Mouse (Mus musculus): ENCODE results near the gene Lix1. TPM values are rescaled to one million over a fixed set of nuclear protein-coding genes. Genes with fewer than 3 reads are reported as not detected.

Lix1 gene
- polyA plus RNA-seq, 1 experiment from 2014 or later = 3.5 TPM

DNA sequence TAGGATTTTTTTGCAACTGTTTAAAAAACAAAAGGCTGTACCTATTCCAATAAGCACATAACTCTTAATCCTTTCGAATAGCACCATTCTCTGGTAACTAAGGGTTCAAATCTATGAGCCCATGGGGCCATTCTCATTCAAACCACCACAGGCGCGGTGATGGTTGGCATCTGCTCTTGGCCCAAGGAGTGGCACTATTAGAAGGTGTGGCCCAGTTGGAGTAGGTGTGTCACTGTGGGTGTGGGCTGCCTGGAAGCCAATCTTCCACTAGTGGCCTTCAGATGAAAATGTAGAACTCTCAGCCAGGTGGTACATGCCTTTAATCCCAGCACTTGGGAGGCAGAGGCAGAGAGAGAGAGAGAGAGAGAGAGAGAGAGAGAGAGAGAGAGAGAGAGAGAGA lies 11.7 kb downstream of the Lix1 start:
- Histone ChIP-seq H3K27ac (replicated peaks) (no peak overlapping the region), H3K4me1 (no peaks in the 10 kb centered on the region), H3K4me2 (no peak overlapping the region), H3K9ac (no peak overlapping the region), H3K36me3 (no peaks in the 10 kb centered on the region), H3K9me3 (no peaks in the 10 kb centered on the region), H3K4me3 (no peak overlapping the region), H3K27me3 (replicated peaks) (no peaks in the 10 kb centered on the region)
- 89% methylated on average over 3 of the region's 3 CpGs for whole genome bisulfite sequencing
- no peak for ATAC-seq (ENCODE audit: extremely low read depth, insufficient number of reproducible peaks, low FRiP score, low TSS enrichment)

DNA sequence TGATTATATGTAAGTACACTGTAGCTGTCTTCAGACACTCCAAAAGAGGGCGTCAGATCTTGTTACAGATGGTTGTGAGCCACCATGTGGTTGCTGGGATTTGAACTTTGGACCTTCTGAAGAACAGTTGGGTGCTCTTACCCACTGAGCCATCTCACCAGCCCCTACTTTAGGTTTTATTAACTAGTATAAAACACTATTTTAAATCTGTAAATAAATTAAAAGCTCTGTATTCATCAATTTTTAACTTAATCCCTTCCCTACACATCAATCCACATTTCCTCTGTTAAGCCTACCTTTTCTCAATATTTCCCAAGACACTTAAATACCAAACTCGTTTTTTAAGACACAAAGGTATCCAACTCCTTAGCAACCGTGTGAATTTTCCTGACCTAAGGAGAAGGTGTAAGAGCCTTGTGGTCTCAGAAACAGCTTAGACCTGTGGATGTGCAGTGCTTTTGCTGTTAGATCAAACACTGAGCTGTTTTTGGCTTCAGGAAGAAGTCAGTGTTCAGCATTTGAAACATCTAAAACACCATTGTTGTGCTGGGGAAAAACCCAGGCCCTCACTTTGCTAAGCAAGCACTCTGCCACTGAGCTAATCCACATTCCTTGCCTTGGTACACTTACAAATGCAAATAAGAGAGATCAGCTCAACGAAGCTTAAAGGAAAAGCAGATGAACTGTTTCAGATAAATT lies 22.3 kb downstream of the Lix1 start:
- WGBS = 31% methylated on average over 4 of the region's 4 CpGs
- Histone ChIP-seq H3K4me1 (no peaks in the 10 kb centered on the region), H3K36me3 (no peaks in the 10 kb centered on the region), H3K4me2 (no peak overlapping the region), H3K4me3 (no peak overlapping the region), H3K9ac (no peak overlapping the region), H3K27ac (replicated peaks) (no peak overlapping the region), H3K27me3 (replicated peaks) (no peaks in the 10 kb centered on the region), H3K9me3 (no peaks in the 10 kb centered on the region)
- ATAC-seq (ENCODE audit: extremely low read depth, insufficient number of reproducible peaks, low FRiP score, low TSS enrichment) = no peak

DNA sequence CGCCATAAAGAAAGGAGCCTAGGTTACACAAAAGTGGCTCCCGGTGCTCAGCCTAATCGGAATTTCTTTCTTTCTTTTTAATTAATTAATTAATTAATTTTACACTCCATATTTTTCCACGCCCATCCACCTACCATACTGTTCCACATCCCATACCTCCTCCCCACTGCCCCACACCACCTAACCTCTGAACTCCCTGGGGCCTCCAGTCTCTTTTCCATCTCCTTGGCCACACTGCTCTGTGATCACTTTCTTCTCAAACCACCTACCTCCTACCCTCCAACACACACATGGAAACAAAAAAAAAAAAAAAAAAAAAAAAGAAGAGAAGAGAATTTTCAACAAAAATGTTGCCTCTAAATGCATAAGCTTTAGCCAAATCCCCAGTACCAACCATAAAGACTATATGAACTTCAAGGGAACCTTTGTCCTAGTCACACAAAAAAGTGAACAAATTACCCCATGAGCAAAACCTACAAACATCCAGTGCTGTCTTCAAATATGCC lies 22.9 kb downstream of the Lix1 start:
- H3K9me3 ChIP-seq = no peaks in the 10 kb centered on the region
- H3K36me3 ChIP-seq = no peaks in the 10 kb centered on the region
- H3K9ac ChIP-seq = no peak overlapping the region
- no peaks in the 10 kb centered on the region for H3K4me1 ChIP-seq
- WGBS = 74% methylated on average over 4 of the region's 4 CpGs
- no peak overlapping the region for H3K4me3 ChIP-seq
- H3K27me3 ChIP-seq (replicated peaks) = no peaks in the 10 kb centered on the region
- no peak for ATAC-seq (ENCODE audit: extremely low read depth, insufficient number of reproducible peaks, low FRiP score, low TSS enrichment)
- no peak overlapping the region for H3K4me2 ChIP-seq
- no peak overlapping the region for H3K27ac ChIP-seq (replicated peaks)

DNA sequence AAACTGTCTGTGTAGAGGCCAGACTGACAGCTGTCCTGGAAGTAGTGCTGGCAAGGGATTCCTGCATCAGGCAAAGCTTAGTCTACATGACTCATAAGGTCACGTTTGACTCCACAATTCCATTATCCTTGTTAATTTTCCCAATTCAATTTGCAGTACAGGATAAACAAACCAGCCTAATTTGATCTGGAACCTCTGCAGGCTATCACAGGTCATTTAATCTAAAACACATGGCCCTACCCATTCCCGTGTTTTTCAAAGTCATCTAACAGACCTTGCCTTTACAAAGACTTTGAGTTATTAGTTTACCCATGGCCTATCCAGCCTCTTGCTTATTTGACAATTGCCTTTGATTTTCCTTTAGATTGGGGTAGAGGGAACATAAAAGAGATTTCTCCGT lies 23.4 kb downstream of the Lix1 start:
- H3K9me3 ChIP-seq = no peaks in the 10 kb centered on the region
- H3K4me2 ChIP-seq = no peak overlapping the region
- no peak overlapping the region for H3K9ac ChIP-seq
- 44% methylated on average over 3 of the region's 3 CpGs for WGBS
- no peaks in the 10 kb centered on the region for H3K27me3 ChIP-seq (replicated peaks)
- no peak for ATAC-seq (ENCODE audit: extremely low read depth, insufficient number of reproducible peaks, low FRiP score, low TSS enrichment)
- no peaks in the 10 kb centered on the region for H3K4me1 ChIP-seq
- no peak overlapping the region for H3K4me3 ChIP-seq
- H3K36me3 ChIP-seq = no peaks in the 10 kb centered on the region
- H3K27ac ChIP-seq (replicated peaks) = no peak overlapping the region

DNA sequence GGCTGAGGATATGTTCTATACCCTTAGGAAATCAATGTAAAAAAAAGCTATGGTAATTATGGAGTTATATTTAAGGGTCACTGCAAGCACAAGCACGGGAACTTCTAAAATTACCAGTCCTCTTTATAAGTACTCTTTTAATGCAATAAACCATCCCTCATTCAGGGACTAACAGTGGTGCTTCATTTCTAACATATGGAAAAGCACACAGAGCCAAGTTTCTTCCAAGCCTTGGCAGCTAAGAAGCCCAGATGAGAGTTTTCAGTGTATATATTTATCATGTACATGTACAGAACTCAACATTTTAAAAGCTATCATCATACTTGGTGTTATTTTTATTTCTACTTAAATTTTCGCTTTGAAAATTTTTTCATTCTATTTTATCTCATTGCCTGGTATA lies 26.4 kb downstream of the Lix1 start:
- 59% methylated on average over 2 of the region's 2 CpGs for WGBS
- H3K4me2 ChIP-seq = no peak overlapping the region
- H3K4me3 ChIP-seq = no peak overlapping the region
- no peak overlapping the region for H3K27ac ChIP-seq (replicated peaks)
- H3K9ac ChIP-seq = no peak overlapping the region
- H3K9me3 ChIP-seq = no peaks in the 10 kb centered on the region
- no peaks in the 10 kb centered on the region for H3K36me3 ChIP-seq
- no peaks in the 10 kb centered on the region for H3K4me1 ChIP-seq
- no peak for ATAC-seq (ENCODE audit: extremely low read depth, insufficient number of reproducible peaks, low FRiP score, low TSS enrichment)
- H3K27me3 ChIP-seq (replicated peaks) = no peaks in the 10 kb centered on the region

DNA sequence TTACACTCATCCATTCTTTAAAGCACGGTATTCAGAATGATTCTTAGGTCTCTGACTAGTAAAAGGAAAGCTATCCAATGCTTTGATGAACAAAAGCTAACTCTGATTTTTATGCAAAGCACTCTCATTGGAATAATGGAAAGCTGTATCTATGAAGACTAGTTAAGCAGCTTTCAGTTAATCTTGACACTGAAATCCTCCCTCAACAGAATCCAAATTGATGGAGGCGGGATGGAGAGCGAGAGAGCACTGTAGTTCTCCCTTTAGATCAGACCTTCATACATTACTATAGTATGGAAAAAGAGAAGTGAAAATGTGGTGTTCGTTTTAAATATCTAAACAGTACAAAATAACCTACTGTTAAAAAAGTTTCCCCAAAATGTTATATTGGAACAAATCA lies 31.2 kb downstream of the Lix1 start:
- peaks cover 6% of the 10 kb centered on the region; the same call in 1 of the 2 replicates for H3K4me1 ChIP-seq
- no peaks in the 10 kb centered on the region for H3K27me3 ChIP-seq (replicated peaks)
- 75% methylated on average over 4 of the region's 4 CpGs for WGBS
- H3K36me3 ChIP-seq = no peaks in the 10 kb centered on the region
- ATAC-seq (ENCODE audit: extremely low read depth, insufficient number of reproducible peaks, low FRiP score, low TSS enrichment) = no peak
- H3K4me2 ChIP-seq = no peak overlapping the region
- no peak overlapping the region for H3K4me3 ChIP-seq
- no peak overlapping the region for H3K27ac ChIP-seq (replicated peaks)
- no peaks in the 10 kb centered on the region for H3K9me3 ChIP-seq
- no peak overlapping the region for H3K9ac ChIP-seq

DNA sequence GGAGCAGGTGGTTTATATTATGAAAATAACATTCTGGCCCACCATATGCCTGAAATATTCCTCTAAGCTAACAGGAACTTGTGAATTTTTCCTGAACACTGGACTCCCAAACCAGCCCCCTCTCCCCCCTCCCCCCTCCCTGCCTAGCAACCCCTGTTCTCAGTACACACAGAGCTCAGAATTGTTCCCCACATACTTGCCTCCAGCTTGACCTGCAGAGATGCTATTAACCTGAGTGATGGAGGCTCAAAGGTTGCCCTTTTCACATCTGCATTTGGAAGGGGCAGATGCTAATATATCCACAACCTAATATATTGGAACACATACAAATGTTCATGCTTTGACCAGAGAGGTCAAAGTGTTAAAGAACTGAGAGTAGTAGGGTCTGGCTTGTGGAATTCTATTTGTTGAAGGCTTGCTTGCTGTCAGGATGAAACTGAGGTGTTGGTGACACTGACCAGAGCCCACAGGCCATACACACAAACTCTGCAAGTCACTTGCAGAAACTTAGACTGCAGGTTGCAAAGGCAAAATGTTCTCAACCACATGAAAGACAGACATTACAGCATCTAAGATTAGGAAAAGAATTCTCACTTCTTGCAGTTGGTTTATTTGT lies 36.2 kb downstream of the Lix1 start:
- Histone ChIP-seq H3K4me3 (no peak overlapping the region), H3K9me3 (no peaks in the 10 kb centered on the region), H3K4me2 (no peak overlapping the region), H3K4me1 (peaks cover 6% of the 10 kb centered on the region; the same call in 1 of the 2 replicates), H3K36me3 (no peaks in the 10 kb centered on the region), H3K9ac (no peak overlapping the region), H3K27me3 (replicated peaks) (no peaks in the 10 kb centered on the region), H3K27ac (replicated peaks) (peak overlapping the region; percentile 45; the same call in 1 of the 2 replicates)
- no peak for ATAC-seq (ENCODE audit: extremely low read depth, insufficient number of reproducible peaks, low FRiP score, low TSS enrichment)

DNA sequence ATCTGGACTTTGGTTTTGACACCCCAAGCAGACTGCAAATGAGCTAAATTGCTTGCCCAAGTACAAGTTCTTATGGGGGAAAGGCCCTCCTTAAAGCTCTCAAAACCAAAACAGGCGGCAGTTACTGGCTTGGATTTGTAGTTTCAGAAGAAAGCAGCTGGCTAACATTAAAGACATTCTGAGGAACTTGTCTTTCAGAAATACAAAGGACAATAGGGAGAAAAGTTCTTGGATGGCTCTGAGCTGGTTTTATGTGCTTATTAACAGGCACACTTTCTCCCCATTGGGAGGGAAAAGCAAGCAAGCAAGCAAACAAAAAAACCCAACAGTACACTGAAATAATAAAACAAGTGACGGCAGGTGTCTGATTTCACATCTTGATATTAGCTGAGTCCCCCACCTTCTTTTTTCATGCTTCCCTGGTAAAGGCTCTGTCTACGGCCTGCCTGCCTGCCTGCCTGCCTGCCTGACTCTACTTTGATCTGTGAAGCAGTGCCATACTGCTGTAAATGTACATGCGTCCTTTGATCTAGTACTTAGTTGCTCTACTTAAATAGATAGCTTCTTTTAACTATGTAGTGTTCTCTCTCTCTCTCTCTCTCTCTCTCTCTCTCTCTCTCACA lies 39.5 kb downstream of the Lix1 start:
- Histone ChIP-seq H3K9ac (no peak overlapping the region), H3K4me1 (peaks cover 6% of the 10 kb centered on the region; the same call in 1 of the 2 replicates), H3K27ac (replicated peaks) (no peak overlapping the region), H3K36me3 (no peaks in the 10 kb centered on the region), H3K27me3 (replicated peaks) (no peaks in the 10 kb centered on the region), H3K4me3 (no peak overlapping the region), H3K4me2 (no peak overlapping the region), H3K9me3 (no peaks in the 10 kb centered on the region)
- WGBS = 42% methylated on average over 4 of the region's 4 CpGs
- ATAC-seq (ENCODE audit: extremely low read depth, insufficient number of reproducible peaks, low FRiP score, low TSS enrichment) = no peak

DNA sequence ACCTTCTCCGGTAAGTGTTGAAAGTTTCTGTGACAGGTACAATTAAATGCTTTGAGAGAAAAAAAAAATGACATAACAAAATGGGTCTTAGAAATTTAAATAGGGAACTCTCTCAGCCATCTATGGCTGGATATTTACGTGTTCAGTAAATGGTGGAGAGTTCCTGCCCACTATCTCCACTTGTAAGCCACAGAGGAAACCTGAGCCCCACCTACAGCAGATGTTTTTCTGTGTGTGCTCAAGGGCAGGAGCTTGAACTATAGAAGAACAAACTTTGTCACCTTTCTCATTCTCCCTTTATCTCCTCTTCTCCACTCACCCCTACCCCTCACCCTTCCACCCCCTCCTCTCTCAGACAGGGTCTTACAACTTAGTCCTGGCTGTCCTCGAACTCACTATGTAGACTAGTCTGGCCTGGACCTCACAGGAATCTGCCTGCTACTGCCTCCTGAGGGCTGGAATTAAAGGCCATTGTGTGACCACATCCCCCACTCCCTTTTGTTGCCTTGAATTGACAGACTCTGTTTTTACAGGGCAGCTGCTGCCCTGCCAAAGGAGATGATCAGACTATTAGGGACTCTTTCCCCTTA lies 41.9 kb downstream of the Lix1 start:
- WGBS = 73% methylated on average over 3 of the region's 3 CpGs
- H3K36me3 ChIP-seq = no peaks in the 10 kb centered on the region
- no peaks in the 10 kb centered on the region for H3K27me3 ChIP-seq (replicated peaks)
- peaks cover 8% of the 10 kb centered on the region for H3K4me1 ChIP-seq
- no peak overlapping the region for H3K4me2 ChIP-seq
- H3K9me3 ChIP-seq = no peaks in the 10 kb centered on the region
- H3K9ac ChIP-seq = no peak overlapping the region
- no peak overlapping the region for H3K4me3 ChIP-seq
- no peak for ATAC-seq (ENCODE audit: extremely low read depth, insufficient number of reproducible peaks, low FRiP score, low TSS enrichment)
- H3K27ac ChIP-seq (replicated peaks) = no peak overlapping the region

DNA sequence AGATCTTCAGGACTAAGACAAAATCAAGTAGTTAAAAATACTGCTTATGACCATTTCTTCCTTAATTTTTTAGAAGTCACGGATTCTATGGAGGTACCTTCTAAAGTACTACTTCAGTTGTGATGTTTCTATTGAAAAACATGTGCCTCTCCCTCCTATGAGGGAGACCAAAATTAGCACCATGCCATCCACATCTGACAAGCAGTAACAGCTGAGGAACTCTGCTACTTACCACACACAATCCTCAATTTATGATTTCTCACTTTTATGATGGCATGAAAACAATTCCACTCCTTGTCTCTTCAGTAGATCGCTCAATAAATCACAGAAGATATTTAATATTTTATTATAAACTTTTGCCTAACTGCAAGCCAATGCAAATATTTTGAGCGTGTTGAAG lies 44.2 kb downstream of the Lix1 start:
- Histone ChIP-seq H3K9ac (no peak overlapping the region), H3K4me1 (peaks cover 20% of the 10 kb centered on the region), H3K36me3 (no peaks in the 10 kb centered on the region), H3K4me3 (no peak overlapping the region), H3K27ac (replicated peaks) (no peak overlapping the region), H3K9me3 (no peaks in the 10 kb centered on the region), H3K27me3 (replicated peaks) (no peaks in the 10 kb centered on the region), H3K4me2 (no peak overlapping the region)
- no peak for ATAC-seq (ENCODE audit: extremely low read depth, insufficient number of reproducible peaks, low FRiP score, low TSS enrichment)
- 79% methylated on average over 3 of the region's 3 CpGs for WGBS

DNA sequence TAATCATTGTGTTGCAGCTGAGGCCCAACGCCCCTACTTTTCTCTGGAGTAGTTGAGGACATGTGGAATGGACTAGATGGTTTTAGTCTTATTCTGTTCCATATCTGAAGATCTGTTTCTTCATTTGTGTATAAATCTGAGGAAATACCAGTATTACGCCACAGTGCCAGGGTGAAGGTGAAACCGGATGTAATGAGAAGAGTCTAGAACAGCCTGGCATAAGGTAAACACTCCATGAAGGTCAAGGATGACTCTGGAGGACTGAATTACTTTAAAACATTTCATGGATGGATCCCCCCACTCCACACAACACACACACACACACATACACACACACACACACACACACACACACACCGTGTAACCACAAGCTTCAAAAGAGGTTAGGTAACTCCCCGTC lies 45.3 kb downstream of the Lix1 start:
- ATAC-seq (ENCODE audit: extremely low read depth, insufficient number of reproducible peaks, low FRiP score, low TSS enrichment) = no peak
- H3K27me3 ChIP-seq (replicated peaks) = no peaks in the 10 kb centered on the region
- 81% methylated on average over 5 of the region's 5 CpGs for WGBS
- H3K4me3 ChIP-seq = no peak overlapping the region
- no peaks in the 10 kb centered on the region for H3K36me3 ChIP-seq
- peaks cover 20% of the 10 kb centered on the region for H3K4me1 ChIP-seq
- no peaks in the 10 kb centered on the region for H3K9me3 ChIP-seq
- no peak overlapping the region for H3K27ac ChIP-seq (replicated peaks)
- no peak overlapping the region for H3K9ac ChIP-seq
- no peak overlapping the region for H3K4me2 ChIP-seq

All from heart, embryonic 13.5 days (tissue).